Mouse (Mus musculus) liver, embryonic 11.5 days (tissue): Measurements from ENCODE around the gene Gm21985. TPM values are rescaled to one million over a fixed set of nuclear protein-coding genes. Genes with fewer than 3 reads are reported as not detected.

Experiments
- ATAC-seq: fragments of 200-750 bp; cut with Nextera tagmentation; replicated peaks from 2 replicates; pipeline ENCODE4 v1.8.0; 2017; ENCODE audit warnings: moderate number of reproducible peaks, mild to moderate bottlenecking, moderate TSS enrichment, moderate library complexity; ENCODE audit not compliant: low FRiP score
- DNase-seq: peaks from one replicate; pipeline ENCODE4 v3.0.0-alpha.2; 2017; ENCODE audit warnings: low spot score
- H3K27ac ChIP-seq: fragments of 300-500 bp; sonication (generic); 2 replicates; pipeline ENCODE4 v1.5.1; 2014; ENCODE audit warnings: mild to moderate bottlenecking, low read depth, low read length, control low read depth
- H3K27me3 ChIP-seq: fragments of 300-500 bp; sonication (generic); replicated peaks from 2 replicates; pipeline ENCODE4 v1.6.1; 2014; ENCODE audit warnings: low read length, mixed read lengths; ENCODE audit not compliant: control insufficient read depth, insufficient read depth
- H3K36me3 ChIP-seq: fragments of 300-500 bp; sonication (generic); 2 replicates; pipeline ENCODE4 v1.6.1; 2014; ENCODE audit warnings: mild to moderate bottlenecking, low read length, moderate library complexity, mixed read lengths; ENCODE audit not compliant: control insufficient read depth, insufficient read depth
- H3K4me1 ChIP-seq: fragments of 300-500 bp; sonication (generic); replicated peaks from 2 replicates; pipeline ENCODE4 v1.6.1; 2014; ENCODE audit warnings: low read length, mixed read lengths; ENCODE audit not compliant: control insufficient read depth, insufficient read depth
- H3K4me2 ChIP-seq: fragments of 300-500 bp; sonication (generic); 2 replicates; pipeline ENCODE4 v1.6.1; 2014; ENCODE audit warnings: mild to moderate bottlenecking, control low read depth, moderate library complexity
- H3K4me3 ChIP-seq: fragments of 300-500 bp; sonication (generic); 2 replicates; pipeline ENCODE4 v1.5.1; 2014; ENCODE audit warnings: low read depth, low read length, control low read depth
- H3K9ac ChIP-seq: fragments of 300-500 bp; sonication (generic); 2 replicates; pipeline ENCODE4 v1.6.1; 2014; ENCODE audit warnings: low read depth, low read length, control low read depth
- H3K9me3 ChIP-seq: fragments of 300-500 bp; sonication (generic); 2 replicates; pipeline ENCODE4 v1.6.1; 2016; ENCODE audit warnings: low read length, inconsistent platforms, mixed read lengths; ENCODE audit not compliant: control insufficient read depth
- WGBS: fragments of 180-500 bp; shearing (Covaris S2); extraction: QIAGEN DNeasy Blood & Tissue Kit; methylation state at CpG from one replicate; pipeline ENCODE4 v1.1.7; 2014; 5-methylcytosine and 5-hydroxymethylcytosine counted together
- polyA plus RNA-seq: library from polyadenylated mRNA; unstranded; fragments of >200 nt; fragmentation: Nextera tagmentation; extraction: Ambion mirVana; gene quantifications from 2 replicates; pipeline ENCODE4 v1.2.1, GENCODE M21; 2014

The Gm21985 gene
- polyA plus RNA-seq, 1 experiment from 2014 or later = not detected

GRCm38 (mm10) chr2:112332051-112332898 lies 66.2 kb downstream of the Gm21985 start:
- no peak overlapping the region for H3K27ac ChIP-seq

GRCm38 (mm10) chr2:112337211-112337610 lies 71.1 kb downstream of the Gm21985 start:
- no peaks in the 10 kb centered on the region for H3K27me3 ChIP-seq
- ATAC-seq (no peak), DNase-seq (no peak)
- H3K36me3 ChIP-seq = no peaks in the 10 kb centered on the region; the same call in 1 of the 2 replicates
- H3K27ac ChIP-seq = no peak overlapping the region
- no peaks in the 10 kb centered on the region for H3K9me3 ChIP-seq
- H3K9ac ChIP-seq = no peak overlapping the region
- peaks cover 2% of the 10 kb centered on the region for H3K4me1 ChIP-seq
- no peak overlapping the region for H3K4me3 ChIP-seq
- 95% methylated on average over 6 of the region's 6 CpGs for WGBS
- no peak overlapping the region for H3K4me2 ChIP-seq

More at GRCm38 (mm10) chr2:112332051-112332898, 66.2 kb downstream of the Gm21985 start:
- DNase-seq (no peak), ATAC-seq (peak; percentile 71)
- peaks cover 12% of the 10 kb centered on the region for H3K4me1 ChIP-seq
- H3K27me3 ChIP-seq = no peaks in the 10 kb centered on the region
- no peak overlapping the region for H3K4me3 ChIP-seq
- H3K36me3 ChIP-seq = no peaks in the 10 kb centered on the region
- peak overlapping the region; percentile 37 for H3K4me2 ChIP-seq
- H3K9me3 ChIP-seq = no peaks in the 10 kb centered on the region
- WGBS = 51% methylated on average over 4 of the region's 4 CpGs
- H3K9ac ChIP-seq = no peak overlapping the region

- no peak overlapping the region for H3K27ac ChIP-seq
- WGBS = 84% methylated on average over 2 of the region's 2 CpGs
- ATAC-seq (peak; percentile 71; the same call in 1 of the 2 replicates), DNase-seq (no peak)
- H3K36me3 ChIP-seq = peaks cover 2% of the 10 kb centered on the region; the same call in 1 of the 2 replicates
- H3K27me3 ChIP-seq = no peaks in the 10 kb centered on the region
- H3K4me2 ChIP-seq = no peak overlapping the region
- H3K4me3 ChIP-seq = no peak overlapping the region
- H3K9me3 ChIP-seq = no peaks in the 10 kb centered on the region
- no peaks in the 10 kb centered on the region for H3K4me1 ChIP-seq
- no peak overlapping the region for H3K9ac ChIP-seq
Measured at GRCm38 (mm10) chr2:112339736-112340135, 73.6 kb downstream of the Gm21985 start.

GRCm38 (mm10) chr2:112341117-112341516 lies 75.0 kb downstream of the Gm21985 start:
- peaks cover 2% of the 10 kb centered on the region; the same call in 1 of the 2 replicates for H3K36me3 ChIP-seq
- WGBS = 79% methylated on average over 3 of the region's 3 CpGs

GRCm38 (mm10) chr2:112348246-112348645 lies 82.1 kb downstream of the Gm21985 start:
- no peaks in the 10 kb centered on the region for H3K4me1 ChIP-seq
- H3K4me2 ChIP-seq = no peak overlapping the region
- H3K9me3 ChIP-seq = no peaks in the 10 kb centered on the region
- ATAC-seq = no peak
- no peak overlapping the region for H3K4me3 ChIP-seq
- DNase-seq = no peak
- no peak overlapping the region for H3K27ac ChIP-seq
- 84% methylated on average over 3 of the region's 3 CpGs for WGBS
- peaks cover 6% of the 10 kb centered on the region for H3K36me3 ChIP-seq
- H3K27me3 ChIP-seq = no peaks in the 10 kb centered on the region
- no peak overlapping the region for H3K9ac ChIP-seq

More at GRCm38 (mm10) chr2:112341117-112341516, 75.0 kb downstream of the Gm21985 start:
- H3K4me3 ChIP-seq = no peak overlapping the region
- H3K4me1 ChIP-seq = no peaks in the 10 kb centered on the region
- no peak for ATAC-seq
- H3K4me2 ChIP-seq = no peak overlapping the region
- no peaks in the 10 kb centered on the region for H3K27me3 ChIP-seq
- H3K27ac ChIP-seq = no peak overlapping the region
- no peaks in the 10 kb centered on the region for H3K9me3 ChIP-seq
- no peak for DNase-seq
- no peak overlapping the region for H3K9ac ChIP-seq

- H3K36me3 ChIP-seq = peaks cover 16% of the 10 kb centered on the region
Measured at GRCm38 (mm10) chr2:112353685-112354455, 87.8 kb downstream of the Gm21985 start.

GRCm38 (mm10) chr2:112359611-112360010 lies 93.5 kb downstream of the Gm21985 start:
- H3K36me3 ChIP-seq = peaks cover 32% of the 10 kb centered on the region
- ATAC-seq = no peak
- no peak overlapping the region for H3K27ac ChIP-seq

More at GRCm38 (mm10) chr2:112353685-112354455, 87.8 kb downstream of the Gm21985 start:
- no peak for ATAC-seq
- WGBS = 90% methylated on average over 7 of the region's 7 CpGs
- Histone ChIP-seq H3K4me2 (no peak overlapping the region), H3K9me3 (no peaks in the 10 kb centered on the region), H3K27me3 (no peaks in the 10 kb centered on the region), H3K27ac (no peak overlapping the region), H3K4me1 (no peaks in the 10 kb centered on the region), H3K9ac (no peak overlapping the region), H3K4me3 (no peak overlapping the region)
- DNase-seq = no peak

GRCm38 (mm10) chr2:112360012-112360780 lies 94.1 kb downstream of the Gm21985 start:
- Histone ChIP-seq H3K4me3 (no peak overlapping the region), H3K4me1 (no peaks in the 10 kb centered on the region), H3K36me3 (peaks cover 32% of the 10 kb centered on the region), H3K9me3 (no peaks in the 10 kb centered on the region), H3K27me3 (no peaks in the 10 kb centered on the region), H3K27ac (no peak overlapping the region), H3K4me2 (no peak overlapping the region), H3K9ac (no peak overlapping the region)
- ATAC-seq (no peak), DNase-seq (no peak)
- WGBS = 89% methylated on average over 12 of the region's 12 CpGs

More at GRCm38 (mm10) chr2:112359611-112360010, 93.5 kb downstream of the Gm21985 start:
- Histone ChIP-seq H3K9me3 (no peaks in the 10 kb centered on the region), H3K27me3 (no peaks in the 10 kb centered on the region), H3K4me2 (no peak overlapping the region), H3K4me3 (no peak overlapping the region), H3K4me1 (no peaks in the 10 kb centered on the region), H3K9ac (no peak overlapping the region)
- no peak for DNase-seq
- 92% methylated on average over 2 of the region's 2 CpGs for WGBS
